Mouse (Mus musculus) layer of hippocampus, postnatal 10 days (tissue): ENCODE measurements around the gene Pus3. TPM values are rescaled to one million over a fixed set of nuclear protein-coding genes. Genes with fewer than 3 reads are reported as not detected.
"Not testable (repeated sequence)": the region's sequence is repeated elsewhere in the genome, so short reads cannot be mapped to it uniquely, and the experiment has no call there.

ENCODE experiments used
- DNase-seq, 2 experiments: peaks; one replicate each; pipeline ENCODE4 v3.0.0; 2021; ENCODE audit warnings: low spot score in 2 of 2
- total RNA-seq, 2 experiments: library from RNA; stranded (reverse); gene quantifications; 2 replicates each; pipeline ENCODE4 v1.2.3; 2021

Pus3 gene
- total RNA-seq, 2 experiments from 2014 or later, result 12.0 to 13.4 TPM

DNA sequence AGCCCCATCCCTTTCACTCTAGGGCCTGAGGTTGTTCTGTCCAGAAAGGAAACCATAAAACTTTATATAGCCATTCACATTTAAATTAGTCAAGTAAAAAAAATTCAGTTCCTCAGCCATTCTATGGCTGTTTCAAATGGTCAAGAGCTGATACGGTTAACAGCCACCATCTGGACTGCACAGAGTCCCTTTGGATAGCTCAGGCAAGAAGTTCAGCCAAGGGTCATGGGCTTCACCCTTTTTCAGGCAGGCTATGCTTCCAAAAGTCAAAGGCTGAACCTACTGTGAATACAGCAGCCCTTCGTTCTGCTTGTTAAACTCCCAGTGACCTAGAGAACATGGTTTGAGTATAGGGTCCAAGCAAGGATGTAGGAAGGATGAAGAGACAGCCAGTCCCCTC is 13.7 kb upstream of the Pus3 start:
- no peak for DNase-seq

DNA sequence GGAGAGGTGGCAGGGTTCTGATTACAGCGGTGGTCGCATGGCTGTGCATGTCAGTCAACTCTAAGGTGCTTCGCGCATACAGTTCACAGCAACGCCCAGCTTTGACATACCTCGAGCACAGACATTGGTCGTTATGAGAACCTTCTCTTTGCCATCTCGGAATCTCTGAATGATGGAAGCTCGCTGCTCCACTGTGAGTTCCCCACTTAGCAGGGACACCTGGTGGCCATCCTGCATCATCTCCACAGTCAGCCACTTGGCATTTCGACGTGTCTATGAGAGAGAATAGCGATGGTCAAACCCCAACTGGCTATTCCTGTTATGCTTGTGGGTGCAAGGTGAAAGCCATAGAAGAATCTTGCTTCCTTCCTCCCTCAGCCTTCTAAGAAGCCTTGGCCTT is 12.7 kb upstream of the Pus3 start:
- DNase-seq, result no peak

DNA sequence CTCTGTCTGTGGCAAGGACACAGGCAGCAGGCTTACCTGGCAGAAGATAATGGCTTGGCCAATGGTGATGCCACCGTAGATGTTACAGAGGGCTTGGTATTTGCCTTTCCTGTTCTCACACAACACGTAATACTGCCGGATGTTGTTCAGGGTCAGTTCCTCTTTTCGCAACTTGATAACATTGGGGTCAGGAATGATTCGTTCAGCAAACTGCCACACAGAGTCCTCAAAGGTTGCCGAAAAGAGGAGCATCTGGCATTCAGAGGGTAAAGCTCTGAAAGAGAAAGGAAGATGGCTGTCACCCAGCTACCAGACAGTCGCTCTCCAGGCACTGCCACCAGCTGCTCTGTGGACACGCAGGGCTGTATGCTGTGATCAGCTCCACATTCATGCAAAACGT is 11.7 kb upstream of the Pus3 start:
- DNase-seq, result no peak

DNA sequence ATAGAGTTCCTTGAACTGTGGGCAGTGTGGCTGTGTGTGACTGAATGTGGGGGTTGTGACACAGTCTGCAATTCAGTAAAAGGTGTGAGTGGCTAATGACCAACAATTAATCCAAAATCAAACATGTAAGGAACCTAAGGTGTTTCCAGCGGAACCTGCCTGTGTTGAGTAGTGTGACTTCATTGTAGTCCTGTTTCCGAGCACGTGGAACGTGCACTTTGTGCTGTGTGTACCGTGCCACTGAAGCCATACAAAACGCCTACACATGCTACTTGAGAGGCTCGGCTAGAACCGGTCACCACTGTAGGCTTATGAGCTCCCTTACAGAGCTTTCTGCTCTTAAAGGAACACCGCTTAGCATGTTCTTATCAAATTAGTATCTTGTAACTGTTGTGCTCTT is 9.9 kb upstream of the Pus3 start:
- no peak for DNase-seq

DNA sequence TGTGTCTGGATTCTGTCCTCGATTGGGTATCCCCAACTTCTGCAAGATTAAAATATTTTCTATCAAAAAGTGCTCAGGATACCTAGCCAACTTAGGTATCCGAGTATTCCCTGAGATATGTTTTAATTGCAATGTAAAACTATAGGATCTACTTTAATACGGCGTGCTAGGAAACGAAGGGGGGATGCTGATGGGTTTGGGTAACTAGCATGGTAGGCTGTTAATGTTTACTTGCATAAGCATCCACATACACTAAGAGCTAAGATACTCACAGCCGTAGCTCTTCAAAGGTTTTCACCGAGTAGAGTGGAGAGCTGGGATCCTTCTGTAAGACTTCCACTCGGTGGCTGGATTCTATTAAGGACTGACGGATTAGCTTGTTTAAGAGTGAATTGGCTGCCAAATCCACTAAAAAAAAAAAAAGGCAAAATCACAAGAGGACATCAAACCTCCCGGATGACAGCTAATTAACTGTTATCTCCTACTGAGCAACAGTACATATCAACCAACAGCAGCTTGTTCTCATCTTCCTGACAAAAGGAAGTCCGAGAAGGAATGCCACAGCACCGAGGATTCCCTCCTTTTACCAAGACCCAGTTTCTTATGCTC is 1.8 kb upstream of the Pus3 start:
- DNase-seq, result peak in 1 of 2 experiments; percentile 7

DNA sequence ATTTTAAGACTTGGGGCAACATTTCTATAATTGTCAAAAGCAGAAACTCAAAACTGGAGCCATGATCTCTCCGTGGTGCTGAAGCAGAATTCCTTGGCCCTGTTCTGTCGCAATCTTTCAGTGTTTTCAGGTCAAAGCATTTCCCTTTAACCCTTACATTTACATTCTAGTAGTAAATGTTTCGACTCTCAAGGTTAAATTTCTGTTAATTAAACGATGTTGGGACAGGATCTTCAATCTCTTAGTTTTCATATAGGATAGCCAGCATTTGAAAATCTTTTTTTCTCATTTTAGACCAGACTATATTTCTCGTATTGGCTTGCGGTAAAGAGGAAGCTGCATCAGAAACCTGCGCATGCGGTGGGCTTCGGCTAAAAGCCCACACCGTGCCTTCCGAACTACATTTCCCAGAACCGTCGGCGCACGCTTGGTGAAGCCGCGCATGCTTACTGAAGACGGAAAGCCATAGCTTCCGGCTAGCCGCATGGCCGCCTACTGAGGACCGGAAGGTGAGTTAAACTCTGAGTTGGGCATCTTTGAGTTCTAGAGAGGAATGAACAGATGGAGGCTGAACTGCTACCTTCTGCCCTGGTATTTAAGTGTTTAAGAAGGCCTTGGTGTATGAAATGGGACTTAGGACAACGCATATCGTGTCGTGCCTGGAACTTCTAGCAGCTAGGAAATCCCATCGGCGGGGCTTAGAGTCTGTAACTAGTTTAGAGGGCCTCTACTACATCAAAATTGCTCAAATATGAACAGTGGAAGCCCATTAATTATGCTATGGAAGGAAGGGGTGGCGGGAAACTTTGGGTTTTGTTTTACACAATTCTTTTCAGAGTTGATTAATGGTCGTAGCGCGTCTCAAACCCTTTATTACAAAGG is 855 bp downstream of the Pus3 start:
- peak; percentile 80 to 86 for DNase-seq

DNA sequence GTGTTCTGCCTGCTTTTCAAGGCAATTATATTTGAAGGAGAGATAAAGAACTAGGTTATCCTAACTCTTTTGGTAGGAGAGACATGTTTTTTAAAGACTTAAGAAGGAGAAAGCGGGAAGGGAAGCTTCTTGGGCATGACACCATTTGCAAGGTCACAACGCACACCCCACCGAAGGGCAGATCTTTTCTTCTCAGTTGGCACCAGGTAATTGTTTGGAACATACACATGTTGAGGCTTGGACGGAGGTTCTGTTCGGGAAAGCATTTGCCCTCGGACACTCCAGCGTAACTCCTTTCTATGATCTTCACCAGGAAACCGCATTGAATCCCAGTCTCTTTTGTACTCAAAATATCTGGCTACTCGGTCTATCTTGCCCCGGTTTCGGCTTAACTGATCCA is 2.7 kb downstream of the Pus3 start:
- DNase-seq, result peak in 1 of 2 experiments; percentile 8

DNA sequence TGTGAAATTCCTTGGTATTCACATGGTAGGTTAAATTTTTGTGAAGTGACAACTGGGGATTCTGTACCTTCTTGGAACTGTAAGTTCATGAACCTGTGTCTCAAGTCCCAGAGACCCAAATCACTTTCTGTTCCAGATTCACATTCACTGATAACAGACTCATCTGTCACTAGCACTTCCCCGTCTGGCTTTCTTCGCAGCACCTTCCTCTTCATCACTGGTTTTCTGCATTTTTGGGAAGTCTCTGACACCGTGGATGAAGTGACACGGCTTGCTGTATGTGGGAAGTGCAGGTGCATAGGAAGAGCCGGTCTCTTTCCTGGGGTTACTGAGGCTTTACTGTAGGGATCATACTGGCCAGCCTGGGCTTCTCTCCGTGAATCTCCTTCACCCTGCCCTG is 3.2 kb downstream of the Pus3 start:
- DNase-seq, result peak in 1 of 2 experiments; percentile 8

DNA sequence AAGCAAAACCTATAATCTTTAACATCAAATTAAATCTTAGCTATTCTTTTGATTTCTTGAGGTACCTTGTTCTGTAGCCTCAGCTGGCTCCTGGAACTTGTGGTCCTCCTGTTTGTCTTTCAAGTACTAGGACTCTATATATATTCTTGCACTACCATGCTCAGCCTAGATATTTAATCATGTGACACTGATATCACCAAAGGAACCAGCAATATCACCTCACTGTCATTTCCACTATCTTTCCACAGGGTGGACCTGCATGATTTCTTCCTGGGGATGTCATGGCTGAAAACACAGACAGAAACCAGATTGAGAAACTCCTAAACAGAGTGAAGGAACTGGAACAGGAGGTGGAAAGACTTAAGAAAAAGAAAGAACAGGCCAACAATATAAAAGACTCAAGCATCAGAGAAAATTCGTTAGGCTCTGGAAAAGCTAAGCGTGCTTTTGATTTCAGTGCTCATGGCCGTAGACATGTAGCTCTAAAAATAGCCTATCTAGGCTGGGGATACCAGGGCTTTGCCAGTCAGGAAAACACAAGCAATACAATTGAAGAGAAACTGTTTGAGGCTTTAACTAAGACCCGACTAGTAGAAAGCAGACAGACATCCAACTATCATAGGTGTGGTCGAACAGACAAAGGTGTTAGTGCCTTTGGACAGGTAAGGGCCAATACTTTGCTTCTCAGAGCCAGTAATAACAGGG is 6.3 kb downstream of the Pus3 start:
- DNase-seq, result peak in 1 of 2 experiments; percentile 7

DNA sequence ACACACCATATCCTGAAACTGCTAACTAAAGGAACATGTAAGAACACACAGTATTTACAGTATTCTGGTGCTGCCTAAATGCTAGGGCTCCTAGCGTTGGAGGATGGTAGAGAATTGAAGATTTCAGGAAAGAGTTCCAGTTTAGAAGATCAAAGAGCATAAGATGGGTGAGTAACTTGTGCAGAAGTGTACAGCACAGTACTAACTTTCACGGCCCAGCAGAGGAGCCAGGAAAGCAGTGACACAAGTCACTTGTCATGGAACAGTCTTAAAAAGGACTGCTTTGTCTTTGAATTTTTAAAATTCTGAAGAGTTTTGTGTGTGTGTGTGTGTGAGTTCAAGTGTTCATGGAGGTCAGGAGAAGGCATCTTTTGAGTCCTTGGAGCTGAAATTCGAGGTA is 9.6 kb downstream of the Pus3 start:
- no peak for DNase-seq

DNA sequence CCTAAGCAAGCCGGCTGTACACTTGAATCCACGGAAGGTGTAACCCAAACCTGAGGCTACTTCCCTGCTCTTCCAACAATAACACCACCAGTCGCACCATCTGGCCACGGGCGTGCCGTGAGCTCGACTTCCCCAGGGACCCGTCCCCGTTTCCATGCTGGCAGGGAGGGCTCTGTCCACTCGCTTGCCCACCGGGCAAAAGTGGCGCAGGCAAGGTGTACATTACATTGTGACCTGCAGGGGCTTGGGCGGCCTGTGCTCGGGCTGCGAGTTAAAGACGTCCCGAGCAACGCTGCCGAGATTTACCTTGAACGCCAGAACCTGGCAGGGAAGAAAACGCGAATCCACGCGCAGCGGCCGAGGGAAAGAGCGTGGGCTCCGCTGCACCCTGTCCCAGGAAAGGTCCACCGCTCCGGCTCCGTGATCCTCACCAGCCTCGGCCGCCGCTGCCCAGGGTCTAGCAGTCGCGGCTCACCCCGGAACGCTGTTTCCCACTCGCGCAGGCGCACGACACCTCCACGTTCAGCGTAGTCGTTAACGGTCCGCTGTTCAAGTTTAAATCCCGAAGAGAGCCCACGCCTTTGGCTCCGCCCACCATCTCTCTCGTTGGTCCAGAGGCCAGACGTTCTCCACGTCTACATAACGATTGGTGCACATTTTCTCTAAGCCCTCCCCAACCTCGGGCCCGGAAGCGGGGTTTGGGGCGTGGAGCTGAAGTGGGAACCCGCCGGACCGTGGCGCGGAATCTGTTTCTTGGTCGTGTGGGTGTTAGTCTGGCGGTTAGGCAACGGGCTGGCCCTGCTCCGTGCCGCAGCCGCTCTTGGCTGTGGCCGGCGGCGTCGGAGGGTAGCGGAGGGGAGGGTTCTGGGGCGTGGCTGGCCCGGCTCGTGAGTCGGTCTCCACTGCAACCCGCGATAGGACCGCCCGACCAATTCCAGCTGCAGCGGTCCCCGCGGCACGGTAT is 11.5 kb downstream of the Pus3 start, which contains the start of the genes Pate2 and Hyls1:
Pate2 (plus strand) TSS at position 714 of the 964 bp plus-strand sequence.
Hyls1 (minus strand) TSS at position 828 of the 964 bp plus-strand sequence.
- DNase-seq, result peak; percentile 85 to 90

DNA sequence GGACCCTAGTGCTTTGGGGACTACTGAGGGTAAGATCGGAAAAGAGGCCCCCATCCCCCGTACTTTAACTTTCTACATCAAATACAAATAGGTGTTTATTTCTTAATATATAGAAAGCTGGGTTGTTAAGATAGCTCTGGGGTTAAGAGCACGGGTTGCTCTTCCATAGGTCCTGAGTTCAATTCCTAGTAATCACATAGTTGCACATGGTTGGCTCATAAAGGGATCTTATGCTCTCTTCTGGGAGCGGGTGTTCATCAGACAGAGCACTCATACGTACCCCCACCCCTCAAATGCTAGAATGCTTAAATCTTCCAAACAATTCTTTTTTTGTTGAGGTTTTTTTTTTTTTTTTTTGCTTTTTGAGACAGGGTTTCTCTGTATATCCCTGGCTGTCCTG is 12.3 kb downstream of the Pus3 start:
- DNase-seq, result no peak

DNA sequence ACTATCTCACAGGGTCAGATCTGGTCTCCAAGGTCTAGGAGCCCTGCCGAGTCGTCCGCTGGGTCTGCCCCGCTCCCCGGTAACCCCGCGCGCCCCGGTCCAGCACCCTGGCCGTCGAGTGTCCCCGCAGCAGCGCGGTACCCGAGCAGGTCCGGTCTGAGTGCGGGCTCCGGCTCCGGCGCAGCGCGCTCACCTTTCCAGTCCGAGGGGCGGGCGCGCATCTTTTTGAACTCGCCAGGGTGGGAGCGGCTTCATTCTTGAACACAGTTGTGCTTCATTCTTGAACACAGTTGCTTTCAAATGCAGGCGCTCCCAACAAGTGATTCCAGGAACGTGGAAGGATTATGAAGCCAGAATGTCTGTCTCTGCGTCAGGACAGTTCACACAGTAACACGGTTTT is 16.0 kb downstream of the Pus3 start:
- DNase-seq, result no peak

DNA sequence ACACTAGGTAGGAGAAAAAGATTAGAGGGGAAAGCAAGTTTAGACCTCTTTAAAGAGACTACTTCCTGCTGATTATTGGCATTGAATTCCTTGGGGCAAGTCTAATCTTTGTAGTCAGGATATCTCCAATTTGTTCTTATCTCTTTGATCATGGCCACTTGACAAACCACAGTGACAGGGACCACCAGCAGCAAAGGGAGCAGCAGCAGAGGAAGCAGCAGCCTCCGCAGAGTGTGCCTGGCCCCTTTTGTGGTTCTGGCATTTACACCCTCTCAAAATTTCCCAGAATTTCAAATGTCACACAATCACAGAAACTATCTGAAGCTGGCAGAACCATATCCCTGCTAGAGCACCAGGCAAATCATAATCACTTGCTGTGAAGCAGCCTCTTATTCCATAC is 29.3 kb downstream of the Pus3 start:
- no peak for DNase-seq

DNA sequence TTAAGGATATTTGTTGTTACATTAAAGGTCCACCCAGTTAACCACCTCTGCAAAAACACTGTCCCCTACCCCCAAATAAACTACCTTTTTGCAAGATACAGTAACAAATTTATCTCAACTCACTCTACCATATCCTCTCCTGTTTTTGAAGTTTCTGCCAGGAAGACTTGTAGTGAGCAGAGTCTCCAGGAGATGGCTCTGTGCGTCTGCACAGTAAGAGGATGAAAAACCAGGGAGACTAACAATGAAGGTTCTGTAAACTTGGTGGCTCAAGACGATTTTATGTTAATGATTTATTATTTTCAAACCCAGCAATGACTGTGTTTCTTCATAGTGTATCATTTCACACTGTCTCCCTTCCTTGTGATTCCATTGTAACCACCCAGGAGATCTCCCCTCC is 34.5 kb downstream of the Pus3 start:
- DNase-seq, result peak; percentile 36 to 57

DNA sequence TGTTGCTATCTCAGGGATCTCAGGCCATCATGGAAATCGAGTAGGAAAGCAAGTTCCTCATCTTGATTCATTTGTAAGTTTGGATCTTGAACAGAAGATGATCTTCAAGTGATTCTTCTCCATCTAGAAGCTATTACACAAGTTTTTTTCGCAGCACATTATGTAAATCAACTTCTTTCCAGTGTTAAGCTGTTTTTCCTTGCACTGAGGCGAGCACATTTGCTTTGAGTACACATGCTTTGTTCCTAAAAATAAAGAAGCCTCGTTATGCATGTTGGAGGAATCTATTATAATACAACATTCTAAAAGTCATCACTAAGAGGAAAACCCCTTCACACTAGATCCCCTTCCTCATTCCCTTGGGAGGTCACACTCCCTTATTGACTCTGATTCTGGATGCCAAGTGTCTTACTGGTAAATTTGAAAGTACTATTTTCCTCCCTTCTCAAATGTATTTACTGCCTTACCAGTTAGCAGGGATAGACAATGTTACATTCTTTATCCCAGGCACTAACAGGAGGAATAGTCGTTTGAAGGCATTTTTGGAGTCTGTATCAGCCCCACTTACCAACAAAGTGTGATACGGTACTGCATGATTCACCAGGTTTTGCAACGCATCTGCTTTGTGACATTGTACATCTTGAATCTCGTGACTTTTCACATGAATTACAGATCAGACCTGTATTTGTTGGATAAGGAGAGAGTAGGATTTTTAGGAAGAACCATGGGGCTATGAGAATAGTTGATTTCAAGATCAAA is 49.4 kb downstream of the Pus3 start:
- no peak for DNase-seq

DNA sequence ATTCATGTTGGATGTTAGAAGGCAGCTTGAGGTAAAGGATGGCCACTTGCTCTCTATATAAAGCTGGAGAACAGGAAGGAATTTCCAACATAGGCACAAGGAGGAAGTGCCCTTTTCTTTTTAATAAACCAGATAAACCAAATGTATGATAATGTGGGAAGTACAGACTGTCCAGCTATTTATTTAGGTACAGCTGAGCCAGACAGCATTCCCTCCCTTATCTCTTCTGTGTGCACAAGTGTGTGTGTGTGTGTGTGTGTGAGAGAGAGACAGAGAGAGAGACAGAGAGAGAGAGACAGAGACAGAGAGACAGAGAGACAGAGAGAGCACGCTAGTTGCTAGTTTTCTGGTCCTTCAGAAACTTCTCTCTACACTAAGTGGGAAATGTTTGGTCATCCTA is 53.4 kb downstream of the Pus3 start, which contains the start of gene Pate4:
Pate4 (minus strand) TSS at position 101 of the 400 bp plus-strand sequence.
- no peak for DNase-seq

DNA sequence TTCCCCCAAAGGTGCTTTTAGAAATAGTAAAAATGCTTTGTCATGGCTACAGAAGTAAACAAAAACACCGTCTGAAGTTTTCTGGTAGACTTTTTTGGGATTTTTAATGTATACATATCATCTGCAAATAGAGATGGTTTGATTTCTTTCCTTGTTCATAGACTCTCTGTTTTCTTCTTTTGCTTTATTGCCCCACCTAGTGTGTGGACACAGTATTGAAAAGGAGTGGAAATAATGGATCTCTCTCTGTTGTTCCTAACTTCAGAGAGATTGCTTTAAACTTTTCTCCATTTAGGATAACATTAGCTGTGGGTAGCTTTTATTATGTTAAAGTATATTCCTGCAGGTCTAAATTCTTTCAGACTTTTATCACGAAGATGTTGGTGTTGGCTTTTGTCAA is 55.6 kb downstream of the Pus3 start:
- no peak for DNase-seq

DNA sequence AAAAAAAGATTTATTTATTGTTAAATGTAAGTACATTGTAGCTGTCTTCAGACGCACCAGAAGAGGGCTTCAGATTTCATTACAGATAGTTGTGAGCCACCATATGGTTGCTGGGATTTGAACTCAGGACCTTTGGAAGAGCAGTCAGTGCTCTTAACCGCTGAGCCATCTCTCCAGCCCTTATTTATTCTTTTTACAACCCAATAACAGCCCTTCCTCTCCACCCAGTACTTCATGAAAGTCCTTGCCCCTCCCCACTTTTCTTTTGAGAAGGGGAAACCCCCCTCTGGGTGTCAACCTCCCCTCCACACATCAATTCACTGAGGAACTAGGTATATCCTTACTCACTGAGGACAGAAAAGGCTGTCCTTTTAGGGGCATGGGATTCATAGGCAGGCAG is 58.4 kb downstream of the Pus3 start:
- not testable (repeated sequence) for DNase-seq
